Mouse (Mus musculus) E14TG2a.4 (cell line): Measurements from ENCODE around the gene Cep83.

ENCODE experiments used
- CTCF ChIP-seq: conservative IDR thresholded peaks from 2 replicates; pipeline ENCODE4 v1.5.1; 2014; ENCODE audit warnings: low read length
- NANOG ChIP-seq: IDR thresholded peaks from 2 replicates; pipeline ENCODE4 v1.6.1; 2014; ENCODE audit warnings: borderline replicate concordance, low read length, mixed read lengths
- POU5F1 ChIP-seq: IDR thresholded peaks from 2 replicates; pipeline ENCODE4 v1.6.1; 2014; ENCODE audit warnings: low read length, borderline replicate concordance

DNA sequence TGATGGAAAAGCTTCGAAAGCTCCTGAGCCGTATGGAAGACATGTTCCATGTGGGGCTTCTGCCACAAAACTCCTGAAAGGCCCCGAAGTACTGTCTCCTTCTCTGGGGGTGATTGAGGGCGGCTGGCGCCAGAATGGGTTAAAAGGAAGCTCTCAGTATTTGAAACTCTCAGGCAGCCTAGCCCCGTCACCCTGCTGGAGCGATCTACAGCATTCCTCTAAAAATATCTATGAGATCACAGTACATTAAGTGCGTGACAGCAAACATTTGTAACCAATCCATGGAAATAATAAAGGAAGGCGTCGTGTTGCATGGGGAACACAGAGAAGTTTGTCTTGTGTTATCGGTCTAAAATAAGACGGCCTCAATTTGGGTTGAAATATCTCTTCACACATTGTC, 138.0 kb downstream of the Cep83 start:
- TF ChIP-seq CTCF (no peak), NANOG (no peak), POU5F1 (no peak)
